Mouse (Mus musculus): ENCODE measurements around the gene Gpr153.

GRCm38 (mm10) chr4:152277916-152278315 is 3.9 kb downstream of the Gpr153 start:
- no peak for TF ChIP-seq CTCF (conservative IDR thresholded peaks at IDR 0.05; ENCODE audit: insufficient read depth, insufficient read length, low read depth, low read length)
- TF ChIP-seq POLR2A (IDR thresholded peaks at IDR 0.05; ENCODE audit: low read depth, low read length): no peak
